Mouse (Mus musculus): ENCODE results near the gene Tarsl2. TPM values are rescaled to one million over a fixed set of nuclear protein-coding genes. Genes with fewer than 3 reads are reported as not detected.

The Tarsl2 gene
- polyA plus RNA-seq, 1 experiment: 3.7 TPM

DNA sequence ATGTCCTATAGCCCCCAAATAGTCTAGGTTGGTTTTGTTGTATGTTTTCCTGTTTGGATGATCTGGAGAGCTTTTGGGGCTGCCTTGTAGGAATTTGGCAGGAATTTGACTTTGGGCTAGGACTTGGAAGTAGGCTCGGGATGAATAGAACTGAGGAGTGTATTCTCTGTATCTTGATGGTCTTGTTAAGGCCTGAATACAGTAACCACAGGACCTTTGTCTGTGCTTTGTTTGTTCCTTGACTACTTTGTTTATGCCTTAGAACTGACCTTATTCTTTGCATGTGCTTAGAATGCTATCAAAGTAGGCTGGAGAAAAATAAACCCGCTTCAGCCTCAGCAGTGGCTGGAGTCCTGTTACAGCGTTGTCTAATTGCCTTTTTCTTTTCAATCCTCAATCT is 65.6 kb downstream of the Tarsl2 start:
- Histone ChIP-seq H3K4me1 (ENCODE audit: control insufficient read depth, insufficient read depth, low read length) (no peaks in the 10 kb centered on the region), H3K4me3 (ENCODE audit: insufficient read depth, low read length) (no peak overlapping the region), H3K27ac (ENCODE audit: insufficient read depth, low read depth, low read length) (no peak overlapping the region)
- no peak for TF ChIP-seq POLR2A (IDR thresholded peaks at IDR 0.05; ENCODE audit: borderline replicate concordance, low read depth, low read length)
- no peak for TF ChIP-seq CTCF (IDR thresholded peaks at IDR 0.05; ENCODE audit: low read depth, low read length)

DNA sequence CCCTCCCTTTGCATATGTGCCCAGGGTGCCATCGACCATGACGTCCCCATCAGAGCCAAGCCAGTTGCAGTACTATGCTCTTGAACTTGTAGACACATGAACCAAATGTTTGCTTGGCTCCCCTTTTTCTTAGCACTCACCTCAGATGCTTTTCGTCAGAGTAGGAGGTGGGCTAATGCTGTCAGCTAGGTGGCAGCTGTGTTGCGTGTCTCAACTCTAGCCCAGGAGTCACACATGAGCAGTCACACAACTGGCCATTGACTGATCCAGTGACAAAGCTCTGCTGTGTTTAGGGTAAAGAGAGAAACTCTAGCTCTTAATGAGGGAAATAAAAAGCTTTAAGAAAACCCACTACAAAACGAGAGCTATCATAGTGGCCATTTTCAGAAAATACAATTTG is 69.1 kb downstream of the Tarsl2 start:
- no peak overlapping the region for H3K27ac ChIP-seq (ENCODE audit: insufficient read depth, low read depth, low read length)
- H3K4me1 ChIP-seq (ENCODE audit: control insufficient read depth, insufficient read depth, low read length): no peaks in the 10 kb centered on the region
- TF ChIP-seq POLR2A (IDR thresholded peaks at IDR 0.05; ENCODE audit: borderline replicate concordance, low read depth, low read length): no peak
- TF ChIP-seq CTCF (IDR thresholded peaks at IDR 0.05; ENCODE audit: low read depth, low read length): no peak
- H3K4me3 ChIP-seq (ENCODE audit: insufficient read depth, low read length): no peak overlapping the region

- no peak overlapping the region for H3K4me3 ChIP-seq (ENCODE audit: insufficient read depth, low read length)
- no peak overlapping the region for H3K27ac ChIP-seq (ENCODE audit: insufficient read depth, low read depth, low read length)
These were observed 69.6 kb downstream of the Tarsl2 start for GRCm38 (mm10) chr7:65714304-65714703.

DNA sequence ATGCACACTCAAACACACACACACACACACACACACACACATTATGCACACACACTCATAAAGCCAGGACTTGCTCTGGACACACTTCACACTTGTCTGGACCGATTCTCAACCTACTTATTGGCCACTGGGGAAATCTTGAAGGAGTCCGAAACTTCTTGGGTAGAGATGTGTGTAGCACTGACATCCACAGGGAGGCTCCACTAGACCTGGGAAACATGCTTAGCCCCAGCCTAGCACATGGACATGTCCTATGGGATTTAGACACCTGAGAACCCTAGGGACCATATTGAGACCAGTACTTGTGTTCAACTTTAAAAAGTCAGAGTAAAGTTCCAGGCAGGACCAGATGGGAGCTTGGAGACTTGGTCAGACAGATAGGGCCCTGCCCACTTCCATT is 89.3 kb downstream of the Tarsl2 start:
- no peak overlapping the region for H3K4me3 ChIP-seq (ENCODE audit: insufficient read depth, low read length)
- H3K4me1 ChIP-seq (ENCODE audit: control insufficient read depth, insufficient read depth, low read length): no peaks in the 10 kb centered on the region
- TF ChIP-seq POLR2A (IDR thresholded peaks at IDR 0.05; ENCODE audit: borderline replicate concordance, low read depth, low read length) (no peak), CTCF (IDR thresholded peaks at IDR 0.05; ENCODE audit: low read depth, low read length) (no peak)
- no peak overlapping the region for H3K27ac ChIP-seq (ENCODE audit: insufficient read depth, low read depth, low read length)

More at GRCm38 (mm10) chr7:65714304-65714703, 69.6 kb downstream of the Tarsl2 start:
- TF ChIP-seq POLR2A (IDR thresholded peaks at IDR 0.05; ENCODE audit: borderline replicate concordance, low read depth, low read length) (no peak), CTCF (IDR thresholded peaks at IDR 0.05; ENCODE audit: low read depth, low read length) (no peak)
- H3K4me1 ChIP-seq (ENCODE audit: control insufficient read depth, insufficient read depth, low read length): no peaks in the 10 kb centered on the region

GRCm38 (mm10) chr7:65735261-65735660 is 90.6 kb downstream of the Tarsl2 start:
- Histone ChIP-seq H3K4me1 (ENCODE audit: control insufficient read depth, insufficient read depth, low read length) (no peaks in the 10 kb centered on the region), H3K27ac (ENCODE audit: insufficient read depth, low read depth, low read length) (no peak overlapping the region), H3K4me3 (ENCODE audit: insufficient read depth, low read length) (no peak overlapping the region)
- TF ChIP-seq CTCF (IDR thresholded peaks at IDR 0.05; ENCODE audit: low read depth, low read length) (no peak), POLR2A (IDR thresholded peaks at IDR 0.05; ENCODE audit: borderline replicate concordance, low read depth, low read length) (no peak)

GRCm38 (mm10) chr7:65737286-65738040 is 92.8 kb downstream of the Tarsl2 start:
- Histone ChIP-seq H3K27ac (ENCODE audit: insufficient read depth, low read depth, low read length) (no peak overlapping the region), H3K4me1 (ENCODE audit: control insufficient read depth, insufficient read depth, low read length) (no peaks in the 10 kb centered on the region), H3K4me3 (ENCODE audit: insufficient read depth, low read length) (no peak overlapping the region)
- TF ChIP-seq CTCF (IDR thresholded peaks at IDR 0.05; ENCODE audit: low read depth, low read length): no peak
- TF ChIP-seq POLR2A (IDR thresholded peaks at IDR 0.05; ENCODE audit: borderline replicate concordance, low read depth, low read length): no peak

Other genes starting within 250 kb of the Tarsl2 start
- 0.23 and 0.87 TPM in 2 replicates for gene Tjp1, start 117.1 kb upstream of the Tarsl2 start, polyA plus RNA-seq (2012; ENCODE audit: insufficient read depth, insufficient read length, missing spikeins)
- gene Tm2d3, start 46.3 kb downstream of the Tarsl2 start, polyA plus RNA-seq (2012; ENCODE audit: insufficient read depth, insufficient read length, missing spikeins): 49.0 and 50.5 TPM in 2 replicates
- not detected in 2 replicates for gene Pcsk6, start 216.8 kb downstream of the Tarsl2 start, polyA plus RNA-seq (2012; ENCODE audit: insufficient read depth, insufficient read length, missing spikeins)